Mouse (Mus musculus): Measurements from ENCODE around the gene Ccl8.

- no peak for TF ChIP-seq POLR2A (IDR thresholded peaks at IDR 0.05; ENCODE audit: low read depth, low read length)
- TF ChIP-seq CTCF (IDR thresholded peaks at IDR 0.05; ENCODE audit: extremely low read depth, insufficient read depth, insufficient read length, insufficient replicate concordance) = no peak
Measured at GRCm38 (mm10) chr11:82077031-82077430, 38.0 kb upstream of the Ccl8 start.

Measured in spleen, adult 2 months (tissue).